Mouse (Mus musculus) kidney, adult 18-20 months (tissue): ENCODE results near the gene Sco1.
"Not testable (repeated sequence)": the region's sequence is repeated elsewhere in the genome, so short reads cannot be mapped to it uniquely, and the experiment has no call there.

Source experiments
- DNase-seq: peaks from one replicate; pipeline ENCODE4 v3.0.0; 2021

Sco1 gene

GRCm38 (mm10) chr11:67052321-67052952, at the start of gene Sco1, which contains the start of gene Adprm:
TSS of gene Sco1 (plus strand) at chr11:67052670.
TSS of gene Adprm (minus strand) at chr11:67052594.
- peak; percentile 91 for DNase-seq

GRCm38 (mm10) chr11:67002911-67003310, 49.6 kb upstream of the Sco1 start:
- no peak for DNase-seq

GRCm38 (mm10) chr11:67007961-67008360, 44.5 kb upstream of the Sco1 start:
- DNase-seq = no peak

GRCm38 (mm10) chr11:67008528-67008927, 43.9 kb upstream of the Sco1 start:
- DNase-seq = no peak

- no peak for DNase-seq
These were observed 42.0 kb upstream of the Sco1 start for GRCm38 (mm10) chr11:67010430-67010829.

- DNase-seq = no peak
These were observed 40.8 kb upstream of the Sco1 start for GRCm38 (mm10) chr11:67011635-67012034.

- no peak for DNase-seq
These were observed 34.5 kb upstream of the Sco1 start for GRCm38 (mm10) chr11:67017801-67018591.

GRCm38 (mm10) chr11:67019711-67020475, 32.6 kb upstream of the Sco1 start:
- peak; percentile 27 for DNase-seq

DNA sequence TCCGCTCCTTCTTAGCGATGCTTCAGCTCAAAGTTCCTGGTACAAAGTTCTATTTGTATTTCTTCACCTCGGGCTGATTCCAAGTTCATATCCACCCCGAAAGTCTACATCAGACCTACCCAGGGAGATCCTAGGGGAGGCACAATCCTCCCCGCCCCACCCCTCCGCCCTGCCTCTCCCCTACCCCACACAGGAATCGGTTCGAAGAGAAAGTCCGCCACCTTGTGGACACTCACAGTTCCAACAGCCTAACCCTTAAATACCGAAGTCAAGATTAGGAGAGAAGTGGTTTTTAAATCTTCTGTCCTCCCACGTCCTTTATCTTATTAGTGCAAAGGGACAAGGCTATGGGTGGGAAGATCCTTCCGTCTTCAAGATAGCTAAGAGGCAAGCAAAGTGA, 31.5 kb upstream of the Sco1 start:
- DNase-seq = peak; percentile 71

GRCm38 (mm10) chr11:67022354-67023115, 29.9 kb upstream of the Sco1 start:
- DNase-seq = no peak

DNA sequence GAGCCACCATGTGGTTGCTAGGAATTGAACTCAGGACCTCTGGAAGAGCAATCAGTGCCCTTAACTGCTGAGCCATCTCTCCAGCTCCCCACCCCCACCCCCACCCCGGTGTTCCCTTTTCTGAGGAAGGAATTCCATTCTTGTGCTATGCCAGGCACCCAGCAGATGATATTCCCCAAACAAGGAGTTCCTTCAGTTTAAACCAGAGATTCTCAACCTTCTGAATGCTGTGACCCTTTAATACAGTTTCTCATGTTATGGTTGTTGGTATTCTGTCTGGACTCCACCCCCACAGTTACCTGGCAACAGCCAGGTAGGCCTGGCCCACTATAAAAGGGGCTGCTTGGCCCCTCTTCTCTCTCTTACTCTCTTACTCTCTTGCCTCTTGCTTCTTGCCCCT, 29.3 kb upstream of the Sco1 start:
- not testable (repeated sequence) for DNase-seq

GRCm38 (mm10) chr11:67023802-67024340, 28.6 kb upstream of the Sco1 start:
- DNase-seq = no peak

DNA sequence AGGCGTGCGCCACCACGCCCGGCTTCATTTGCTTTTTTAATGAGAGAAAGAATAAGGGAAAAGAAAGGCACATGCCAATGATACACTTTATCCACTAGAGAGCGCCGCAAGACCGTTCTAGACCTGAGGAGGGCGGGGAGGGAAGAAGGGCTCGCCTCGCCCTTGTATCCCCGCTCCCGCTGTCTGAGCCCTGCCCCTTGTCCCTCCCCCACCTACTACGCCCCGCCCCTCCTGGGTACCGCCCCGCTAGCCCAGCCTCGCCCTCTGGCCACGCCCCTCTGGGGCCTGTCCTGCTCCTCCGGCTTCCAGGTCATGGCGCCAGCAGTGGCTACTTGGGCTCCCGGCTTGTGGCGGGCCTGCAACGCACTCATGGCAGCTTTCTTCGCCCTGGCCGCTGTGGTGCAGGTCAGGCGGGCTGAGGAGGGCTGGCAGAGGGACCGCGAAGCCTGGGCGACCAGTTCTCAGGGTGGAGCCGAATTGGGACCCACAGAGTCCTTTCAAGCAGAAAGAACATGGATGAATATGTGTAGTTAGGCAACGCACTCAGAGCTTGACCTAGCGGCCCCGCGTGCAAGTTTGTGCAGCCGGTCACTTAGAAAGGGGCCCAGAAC, 27.5 kb upstream of the Sco1 start, which contains the start of gene Tmem220:
TSS of gene Tmem220 (plus strand) at position 288 of the 611 bp plus-strand sequence.
- DNase-seq = peak; percentile 94

DNA sequence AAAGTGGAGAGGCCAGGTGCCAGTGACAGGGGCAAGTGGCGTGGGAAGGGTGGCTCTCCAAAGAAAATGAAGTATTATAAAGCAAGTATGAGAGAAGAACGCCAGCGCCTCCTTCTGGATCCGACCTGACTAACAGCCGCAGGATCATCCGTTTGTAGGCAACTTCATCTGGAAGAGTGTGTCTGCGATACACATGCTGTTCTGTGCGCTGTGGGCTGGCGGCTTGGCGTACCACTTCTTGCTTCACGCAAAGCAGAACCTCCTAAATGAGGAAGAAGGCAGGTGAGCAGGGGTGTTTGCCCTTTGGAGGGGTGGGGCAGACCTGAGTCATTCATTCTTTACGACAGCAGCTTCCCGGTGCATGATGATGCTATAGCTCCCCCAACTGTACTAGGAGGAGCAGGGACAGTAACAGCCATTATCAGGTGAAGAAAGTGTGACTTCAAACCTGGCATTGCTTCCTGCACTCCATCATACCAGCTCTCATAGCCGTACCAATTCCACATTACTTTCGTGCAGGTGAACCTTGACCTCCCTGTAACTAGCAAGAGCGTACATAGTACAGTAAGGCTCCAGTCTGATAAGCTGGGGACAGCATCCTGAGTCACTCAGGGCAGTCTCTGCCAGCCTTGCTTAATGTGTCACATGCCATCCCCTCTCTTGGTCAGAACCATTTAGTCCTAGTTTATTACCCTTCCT, 21.4 kb upstream of the Sco1 start:
- no peak for DNase-seq

DNA sequence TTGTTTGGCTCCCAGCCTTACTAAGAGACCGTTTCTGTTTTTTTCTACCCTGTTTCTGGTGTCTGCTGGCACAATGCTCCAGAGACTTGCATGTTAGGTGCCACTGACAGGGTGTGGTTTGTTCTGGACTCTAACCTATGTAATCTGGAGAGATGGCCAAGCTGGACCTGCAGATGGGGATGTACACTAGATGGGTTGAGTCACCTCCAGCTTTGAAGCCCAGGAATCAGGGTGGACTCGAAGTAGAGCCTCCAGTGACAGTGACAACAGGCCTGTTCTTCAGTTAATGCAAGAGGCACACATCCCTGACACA, 20.9 kb upstream of the Sco1 start:
- DNase-seq = no peak

- peak; percentile 51 for DNase-seq
These were observed 17.5 kb upstream of the Sco1 start for GRCm38 (mm10) chr11:67034775-67035485.

GRCm38 (mm10) chr11:67036229-67036628, 16.2 kb upstream of the Sco1 start:
- peak; percentile 44 for DNase-seq

- no peak for DNase-seq
These were observed 15.6 kb upstream of the Sco1 start for GRCm38 (mm10) chr11:67036892-67037291.

DNA sequence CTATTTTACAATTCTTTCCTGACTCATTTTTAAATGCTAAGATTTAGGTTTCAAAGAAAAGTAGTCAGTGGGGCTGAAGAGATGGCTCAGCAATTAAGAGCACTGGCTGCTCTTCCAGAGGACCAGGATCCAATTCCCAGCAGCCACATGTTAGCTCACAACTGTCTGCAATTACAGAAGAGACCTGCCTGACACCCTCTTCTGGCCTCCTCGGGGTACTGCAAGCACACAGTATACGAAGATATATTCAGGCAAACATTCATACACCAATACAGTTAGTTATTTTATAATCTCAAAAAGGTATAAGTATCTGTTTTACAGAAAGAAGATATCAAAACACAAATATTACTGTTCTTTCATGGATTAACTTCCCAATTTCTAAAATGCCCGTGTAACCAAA, 12.7 kb upstream of the Sco1 start:
- no peak for DNase-seq

- DNase-seq = no peak
These were observed 12.0 kb upstream of the Sco1 start for GRCm38 (mm10) chr11:67040483-67040882.

DNA sequence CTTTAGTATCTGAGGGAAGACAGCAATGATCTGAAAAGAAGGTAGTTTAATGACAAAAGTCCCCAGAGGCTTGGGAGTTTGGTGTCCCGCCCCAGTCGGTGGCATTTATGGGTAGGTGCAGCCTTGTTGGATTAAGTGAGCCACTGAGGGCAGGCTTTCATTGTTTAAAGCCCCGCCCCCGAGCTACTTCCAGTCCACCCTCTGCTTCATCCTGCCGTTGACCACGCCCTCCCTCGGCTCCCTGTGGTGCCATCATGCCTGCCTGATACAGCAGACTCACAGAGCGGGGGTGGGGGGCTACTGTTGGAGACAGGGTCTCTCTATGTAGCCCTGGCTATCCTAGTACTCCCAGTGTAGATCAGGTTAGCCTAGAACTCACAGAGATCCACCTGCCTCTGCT, 9.5 kb upstream of the Sco1 start:
- no peak for DNase-seq
